Mouse (Mus musculus): Measurements from ENCODE around the gene Hlx. TPM values are rescaled to one million over a fixed set of nuclear protein-coding genes. Genes with fewer than 3 reads are reported as not detected.
A peak's percentile ranks its signal among the peaks of the same experiment; 100 is the strongest.

The Hlx gene
- total RNA-seq, 1 experiment from 2014 or later = 8.6 TPM

- peak; percentile 23; a peak in 2 of 4 replicates for ATAC-seq (replicated peaks in 1 of 2; ENCODE audit: insufficient read depth in 1 of 2, low FRiP score in 2 of 2, low TSS enrichment in 1 of 2, low read depth in 1 of 2, poor library complexity in 2 of 2, severe bottlenecking in 2 of 2)
Measured at GRCm38 (mm10) chr1:184734991-184735920, 2.8 kb upstream of the Hlx start.

- no peak for ATAC-seq (replicated peaks in 1 of 2; ENCODE audit: insufficient read depth in 1 of 2, low FRiP score in 2 of 2, low TSS enrichment in 1 of 2, low read depth in 1 of 2, poor library complexity in 2 of 2, severe bottlenecking in 2 of 2)
Measured at GRCm38 (mm10) chr1:184734067-184734830, 1.8 kb upstream of the Hlx start.

- ATAC-seq (replicated peaks in 1 of 2; ENCODE audit: insufficient read depth in 1 of 2, low FRiP score in 2 of 2, low TSS enrichment in 1 of 2, low read depth in 1 of 2, poor library complexity in 2 of 2, severe bottlenecking in 2 of 2) = peak; percentile 43 to 46; a peak in 3 of 4 replicates
Measured at GRCm38 (mm10) chr1:184733300-184734066, 1.1 kb upstream of the Hlx start.

GRCm38 (mm10) chr1:184731644-184732545 is 524 bp downstream of the Hlx start:
- peak in 1 of 2 experiments; percentile 14; a peak in 1 of 4 replicates for ATAC-seq (replicated peaks in 1 of 2; ENCODE audit: insufficient read depth in 1 of 2, low FRiP score in 2 of 2, low TSS enrichment in 1 of 2, low read depth in 1 of 2, poor library complexity in 2 of 2, severe bottlenecking in 2 of 2)

GRCm38 (mm10) chr1:184731091-184731640 is 1.3 kb downstream of the Hlx start:
- ATAC-seq (replicated peaks in 1 of 2; ENCODE audit: insufficient read depth in 1 of 2, low FRiP score in 2 of 2, low TSS enrichment in 1 of 2, low read depth in 1 of 2, poor library complexity in 2 of 2, severe bottlenecking in 2 of 2) = no peak

GRCm38 (mm10) chr1:184730453-184731013 is 1.9 kb downstream of the Hlx start:
- no peak for ATAC-seq (replicated peaks in 1 of 2; ENCODE audit: insufficient read depth in 1 of 2, low FRiP score in 2 of 2, low TSS enrichment in 1 of 2, low read depth in 1 of 2, poor library complexity in 2 of 2, severe bottlenecking in 2 of 2)

- no peak for ATAC-seq (replicated peaks in 1 of 2; ENCODE audit: insufficient read depth in 1 of 2, low FRiP score in 2 of 2, low TSS enrichment in 1 of 2, low read depth in 1 of 2, poor library complexity in 2 of 2, severe bottlenecking in 2 of 2)
Measured at GRCm38 (mm10) chr1:184729357-184730140, 2.9 kb downstream of the Hlx start.

GRCm38 (mm10) chr1:184728561-184729115 is 3.8 kb downstream of the Hlx start:
- ATAC-seq (replicated peaks in 1 of 2; ENCODE audit: insufficient read depth in 1 of 2, low FRiP score in 2 of 2, low TSS enrichment in 1 of 2, low read depth in 1 of 2, poor library complexity in 2 of 2, severe bottlenecking in 2 of 2) = no peak

GRCm38 (mm10) chr1:184727401-184728265 is 4.8 kb downstream of the Hlx start:
- ATAC-seq (replicated peaks in 1 of 2; ENCODE audit: insufficient read depth in 1 of 2, low FRiP score in 2 of 2, low TSS enrichment in 1 of 2, low read depth in 1 of 2, poor library complexity in 2 of 2, severe bottlenecking in 2 of 2) = no peak

- ATAC-seq (replicated peaks in 1 of 2; ENCODE audit: insufficient read depth in 1 of 2, low FRiP score in 2 of 2, low TSS enrichment in 1 of 2, low read depth in 1 of 2, poor library complexity in 2 of 2, severe bottlenecking in 2 of 2) = no peak
Measured at GRCm38 (mm10) chr1:184726576-184727300, 5.7 kb downstream of the Hlx start.

GRCm38 (mm10) chr1:184725318-184725790 is 7.1 kb downstream of the Hlx start:
- no peak for ATAC-seq (replicated peaks in 1 of 2; ENCODE audit: insufficient read depth in 1 of 2, low FRiP score in 2 of 2, low TSS enrichment in 1 of 2, low read depth in 1 of 2, poor library complexity in 2 of 2, severe bottlenecking in 2 of 2)

GRCm38 (mm10) chr1:184724551-184725317 is 7.7 kb downstream of the Hlx start:
- ATAC-seq (replicated peaks in 1 of 2; ENCODE audit: insufficient read depth in 1 of 2, low FRiP score in 2 of 2, low TSS enrichment in 1 of 2, low read depth in 1 of 2, poor library complexity in 2 of 2, severe bottlenecking in 2 of 2) = no peak

GRCm38 (mm10) chr1:184723899-184724298 is 8.5 kb downstream of the Hlx start:
- ATAC-seq (replicated peaks in 1 of 2; ENCODE audit: insufficient read depth in 1 of 2, low FRiP score in 2 of 2, low TSS enrichment in 1 of 2, low read depth in 1 of 2, poor library complexity in 2 of 2, severe bottlenecking in 2 of 2) = no peak
